ENCODE assay signal across 8 mouse cellular contexts in genomic region chr7:83565976-83566375, GRCm38 (mm10). TPM values are rescaled to one million over a fixed set of nuclear protein-coding genes. Genes with fewer than 3 reads are reported as not detected.
DNase-seq lines count a peak whose midpoint lies in the region; ATAC-seq lines count a peak whose summit lies in the region.
"Had no signal": no experiment of that assay in that cellular context is flagged by ENCODE, and none has a peak within 500 bp of the region (broad histone marks: within the 10 kb centered on the region; RNA-seq: fewer than 3 reads in every experiment).

No protein-coding gene starts in this region.

- no peak overlapping the region for H3K4me2 ChIP-seq in midbrain, embryonic 16.5 days (ENCODE audit: low read length)
- no peak overlapping the region for H3K4me2 ChIP-seq in kidney, embryonic 15.5 days
- no peak overlapping the region for H3K4me2 ChIP-seq in forebrain, embryonic 11.5 days (ENCODE audit: low read depth, low read length, severe bottlenecking)
- H3K4me2 ChIP-seq: midbrain, embryonic 12.5 days had no signal

- H3K27ac ChIP-seq in midbrain, embryonic 10.5 days (replicated peaks), result peak overlapping the region; percentile 42; the same call in 1 of the 2 replicates
- H3K27ac ChIP-seq in midbrain, embryonic 16.5 days (ENCODE audit: low read length), result no peak overlapping the region
- H3K27ac ChIP-seq in kidney, embryonic 15.5 days, result peak overlapping the region; percentile 71
- no peak overlapping the region for H3K27ac ChIP-seq in forebrain, embryonic 11.5 days (ENCODE audit: low read depth, low read length)
- H3K27ac ChIP-seq: midbrain, embryonic 12.5 days had no signal

- no peak overlapping the region for H3K4me3 ChIP-seq in midbrain, embryonic 10.5 days
- no peak overlapping the region for H3K4me3 ChIP-seq in midbrain, embryonic 16.5 days (ENCODE audit: low read depth, low read length)
- no peak overlapping the region for H3K4me3 ChIP-seq in kidney, embryonic 15.5 days (replicated peaks)
- H3K4me3 ChIP-seq in forebrain, embryonic 11.5 days (ENCODE audit: low read depth, low read length), result no peak overlapping the region
- H3K4me3 ChIP-seq: midbrain, embryonic 12.5 days had no signal

- H3K9me3 ChIP-seq in midbrain, embryonic 10.5 days (replicated peaks), result no peaks in the 10 kb centered on the region
- H3K9me3 ChIP-seq in midbrain, embryonic 16.5 days (replicated peaks; ENCODE audit: control insufficient read depth, low read length, poor library complexity, severe bottlenecking), result no peaks in the 10 kb centered on the region
- H3K9me3 ChIP-seq in kidney, embryonic 15.5 days (replicated peaks), result no peaks in the 10 kb centered on the region
- H3K9me3 ChIP-seq in forebrain, embryonic 11.5 days (ENCODE audit: control insufficient read depth, low read length), result no peaks in the 10 kb centered on the region
- H3K9me3 ChIP-seq: midbrain, embryonic 12.5 days had no signal

- H3K27me3 ChIP-seq in midbrain, embryonic 10.5 days (ENCODE audit: low read depth, poor library complexity, severe bottlenecking), result no peaks in the 10 kb centered on the region
- H3K27me3 ChIP-seq in midbrain, embryonic 16.5 days (ENCODE audit: control insufficient read depth, insufficient read depth, low read depth, low read length), result no peaks in the 10 kb centered on the region
- no peaks in the 10 kb centered on the region for H3K27me3 ChIP-seq in kidney, embryonic 15.5 days
- H3K27me3 ChIP-seq in forebrain, embryonic 11.5 days (ENCODE audit: control insufficient read depth, insufficient read depth, low read length), result no peaks in the 10 kb centered on the region
- H3K27me3 ChIP-seq: midbrain, embryonic 12.5 days had no signal

- no peak overlapping the region for H3K9ac ChIP-seq in midbrain, embryonic 16.5 days (ENCODE audit: low read depth, low read length)
- H3K9ac ChIP-seq in kidney, embryonic 15.5 days, result no peak overlapping the region
- no peak overlapping the region for H3K9ac ChIP-seq in forebrain, embryonic 11.5 days (ENCODE audit: low read length)
- H3K9ac ChIP-seq: midbrain, embryonic 12.5 days had no signal

- H3K4me1 ChIP-seq in midbrain, embryonic 10.5 days, result peaks cover 27% of the 10 kb centered on the region
- H3K4me1 ChIP-seq in midbrain, embryonic 16.5 days (ENCODE audit: control insufficient read depth, insufficient read depth, low read length), result peaks cover 2% of the 10 kb centered on the region; the same call in 1 of the 2 replicates
- peaks cover 13% of the 10 kb centered on the region for H3K4me1 ChIP-seq in kidney, embryonic 15.5 days
- 0 out of 2 replicates have a peak, but pooled peaks cover 2% of the 10 kb centered on the region for H3K4me1 ChIP-seq in forebrain, embryonic 11.5 days (replicated peaks; ENCODE audit: control insufficient read depth, insufficient read depth, low read length)

- no peak for DNase-seq in midbrain, embryonic 10.5 days (ENCODE audit: low spot score)
- DNase-seq in gastrocnemius, postnatal 25 days, result peak; percentile 31
- peak; percentile 49 for DNase-seq in retina, embryonic 14.5 days (ENCODE audit: low spot score)
- DNase-seq in forebrain, embryonic 11.5 days (ENCODE audit: low spot score), result no peak
- DNase-seq in left cerebral cortex, adult 9 months (ENCODE audit: low spot score in 2 of 2), result no peak

- H3K36me3 ChIP-seq in midbrain, embryonic 10.5 days, result no peaks in the 10 kb centered on the region
- H3K36me3 ChIP-seq in midbrain, embryonic 16.5 days (ENCODE audit: control insufficient read depth, insufficient read depth, low read length), result no peaks in the 10 kb centered on the region
- H3K36me3 ChIP-seq in kidney, embryonic 15.5 days, result no peaks in the 10 kb centered on the region
- H3K36me3 ChIP-seq in forebrain, embryonic 11.5 days (ENCODE audit: control insufficient read depth, insufficient read depth, low read length), result no peaks in the 10 kb centered on the region
- H3K36me3 ChIP-seq: midbrain, embryonic 12.5 days had no signal

- no peak for ATAC-seq in midbrain, embryonic 16.5 days
- ATAC-seq in kidney, embryonic 15.5 days (replicated peaks; ENCODE audit: low FRiP score), result 0 out of 2 replicates have a peak, but pooled peaks have one; percentile 46
- ATAC-seq in forebrain, embryonic 11.5 days (replicated peaks; ENCODE audit: low FRiP score), result no peak

- WGBS in midbrain, embryonic 10.5 days, result 55% methylated on average over 7 of the region's 7 CpGs
- WGBS in midbrain, embryonic 16.5 days, result 25% methylated on average over 7 of the region's 7 CpGs
- WGBS in kidney, embryonic 15.5 days, result 41% methylated on average over 7 of the region's 7 CpGs
- 43% methylated on average over 7 of the region's 7 CpGs for WGBS in forebrain, embryonic 11.5 days

RNA-seq across cellular contexts. Expression of gene Tmc3, which starts 18.8 kb away (rescaled TPM):
- polyA plus RNA-seq in midbrain, embryonic 10.5 days (2016; fragmentation: Nextera tagmentation; extraction: Ambion mirVana), result 0.38 and 1.2 TPM in 2 replicates
- 0.16 and 0.40 TPM in 2 replicates for polyA plus RNA-seq in midbrain, embryonic 16.5 days (2015; fragmentation: Nextera tagmentation; extraction: Ambion mirVana)
- total RNA-seq in gastrocnemius, postnatal 25 days (2021), result under 1 TPM; 0.05 to 0.08 TPM
- polyA plus RNA-seq in kidney, embryonic 15.5 days (2015; fragmentation: Nextera tagmentation; extraction: Ambion mirVana), result 1.6 TPM in 2 replicates
- 0.15 and 0.17 TPM in 2 replicates for polyA plus RNA-seq in forebrain, embryonic 11.5 days (2014; fragmentation: Nextera tagmentation; extraction: Ambion mirVana)

Comparison
In these comparisons a context has a peak if more than half of its experiments do, and no peak if none do; other contexts are left out.
1. H3K27ac ChIP-seq: peak in midbrain, embryonic 10.5 days (single experiment) and kidney, embryonic 15.5 days (single experiment); none in midbrain, embryonic 16.5 days (single experiment) and forebrain, embryonic 11.5 days (single experiment).
2. DNase-seq: peak in gastrocnemius, postnatal 25 days (single experiment) and retina, embryonic 14.5 days (single experiment); none in midbrain, embryonic 10.5 days (single experiment), forebrain, embryonic 11.5 days (single experiment) and left cerebral cortex, adult 9 months (0 of 2).